Mouse (Mus musculus): ENCODE measurements around the gene Drosha.
"Not testable (repeated sequence)": the region's sequence is repeated elsewhere in the genome, so short reads cannot be mapped to it uniquely, and the experiment has no call there.

Gene Drosha

GRCm38 (mm10) chr15:12888312-12888711 is 63.7 kb downstream of the Drosha start:
- no peak for DNase-seq

- DNase-seq: no peak
Observed at GRCm38 (mm10) chr15:12889909-12890308, 65.3 kb downstream of the Drosha start.

GRCm38 (mm10) chr15:12895426-12895825 is 70.8 kb downstream of the Drosha start:
- no peak for DNase-seq

- no peak for DNase-seq
Observed at GRCm38 (mm10) chr15:12896022-12897009, 71.7 kb downstream of the Drosha start.

GRCm38 (mm10) chr15:12897831-12898230 is 73.2 kb downstream of the Drosha start:
- DNase-seq: no peak

- no peak for DNase-seq
Observed at GRCm38 (mm10) chr15:12900428-12901196, 76.0 kb downstream of the Drosha start.

- DNase-seq: no peak
Observed at GRCm38 (mm10) chr15:12901197-12901570, 76.6 kb downstream of the Drosha start.

- no peak for DNase-seq
Observed at GRCm38 (mm10) chr15:12904442-12904841, 79.8 kb downstream of the Drosha start.

- DNase-seq: no peak
Observed at GRCm38 (mm10) chr15:12907962-12908719, 83.5 kb downstream of the Drosha start.

- DNase-seq: no peak
Observed at GRCm38 (mm10) chr15:12908720-12909028, 84.1 kb downstream of the Drosha start.

GRCm38 (mm10) chr15:12909171-12909570 is 84.6 kb downstream of the Drosha start:
- no peak for DNase-seq

GRCm38 (mm10) chr15:12911082-12911481 is 86.5 kb downstream of the Drosha start:
- no peak for DNase-seq

GRCm38 (mm10) chr15:12916314-12916815 is 91.8 kb downstream of the Drosha start:
- no peak for DNase-seq

- not testable (repeated sequence) for DNase-seq
Observed at GRCm38 (mm10) chr15:12919326-12919966, 94.8 kb downstream of the Drosha start.

- no peak for DNase-seq
Observed at GRCm38 (mm10) chr15:12919967-12920870, 95.6 kb downstream of the Drosha start.

- no peak for DNase-seq
Observed at GRCm38 (mm10) chr15:12921901-12922300, 97.3 kb downstream of the Drosha start.

- DNase-seq: no peak
Observed at GRCm38 (mm10) chr15:12923826-12924225, 99.2 kb downstream of the Drosha start.

- no peak for DNase-seq
Observed at GRCm38 (mm10) chr15:12931481-12931880, 106.9 kb downstream of the Drosha start.

- no peak for DNase-seq
Observed at GRCm38 (mm10) chr15:12936217-12936732, 111.7 kb downstream of the Drosha start.

GRCm38 (mm10) chr15:12937326-12937725 is 112.7 kb downstream of the Drosha start:
- DNase-seq: not testable (repeated sequence)

GRCm38 (mm10) chr15:12941106-12941505 is 116.5 kb downstream of the Drosha start:
- DNase-seq: no peak

All from lung, postnatal 10 days (tissue).